Mouse (Mus musculus): Measurements from ENCODE around the gene Rnf213. TPM values are rescaled to one million over a fixed set of nuclear protein-coding genes. Genes with fewer than 3 reads are reported as not detected.

Gene Rnf213
- polyA plus RNA-seq, 1 experiment = 52.5 TPM

GRCm38 (mm10) chr11:119407381-119407780, 14.5 kb downstream of the Rnf213 start:
- H3K36me3 ChIP-seq (ENCODE audit: control insufficient read depth, insufficient read depth, low read length) = peaks cover 28% of the 10 kb centered on the region
- no peak for DNase-seq
- H3K4me1 ChIP-seq (replicated peaks; ENCODE audit: control insufficient read depth, insufficient read depth, low read length) = no peaks in the 10 kb centered on the region
- no peak overlapping the region for H3K27ac ChIP-seq (ENCODE audit: control insufficient read depth, insufficient read depth, low read length)
- WGBS = 99% methylated on average over 6 of the region's 6 CpGs
- TF ChIP-seq CTCF (IDR thresholded peaks at IDR 0.05; ENCODE audit: borderline replicate concordance, control insufficient read depth, extremely low read depth, insufficient read depth, low read length, poor library complexity) = no peak
- no peak for TF ChIP-seq POLR2A (IDR thresholded peaks at IDR 0.05; ENCODE audit: control insufficient read depth, extremely low read depth, insufficient read depth, low read length, poor library complexity)
- H3K4me3 ChIP-seq (ENCODE audit: control insufficient read depth, insufficient read depth, low read length) = no peak overlapping the region
- no peaks in the 10 kb centered on the region for H3K27me3 ChIP-seq (ENCODE audit: control insufficient read depth, insufficient read depth, low read length)

GRCm38 (mm10) chr11:119407977-119408376, 15.1 kb downstream of the Rnf213 start:
- Histone ChIP-seq H3K27me3 (ENCODE audit: control insufficient read depth, insufficient read depth, low read length) (no peaks in the 10 kb centered on the region), H3K36me3 (ENCODE audit: control insufficient read depth, insufficient read depth, low read length) (peaks cover 28% of the 10 kb centered on the region), H3K4me1 (replicated peaks; ENCODE audit: control insufficient read depth, insufficient read depth, low read length) (no peaks in the 10 kb centered on the region), H3K27ac (ENCODE audit: control insufficient read depth, insufficient read depth, low read length) (no peak overlapping the region), H3K4me3 (ENCODE audit: control insufficient read depth, insufficient read depth, low read length) (no peak overlapping the region)
- whole genome bisulfite sequencing = 70% methylated on average over 5 of the region's 5 CpGs
- DNase-seq = no peak
- no peak for TF ChIP-seq CTCF (IDR thresholded peaks at IDR 0.05; ENCODE audit: borderline replicate concordance, control insufficient read depth, extremely low read depth, insufficient read depth, low read length, poor library complexity)
- no peak for TF ChIP-seq POLR2A (IDR thresholded peaks at IDR 0.05; ENCODE audit: control insufficient read depth, extremely low read depth, insufficient read depth, low read length, poor library complexity)

GRCm38 (mm10) chr11:119419327-119420118, 26.6 kb downstream of the Rnf213 start:
- DNase-seq = no peak
- TF ChIP-seq POLR2A (IDR thresholded peaks at IDR 0.05; ENCODE audit: control insufficient read depth, extremely low read depth, insufficient read depth, low read length, poor library complexity) (no peak), CTCF (IDR thresholded peaks at IDR 0.05; ENCODE audit: borderline replicate concordance, control insufficient read depth, extremely low read depth, insufficient read depth, low read length, poor library complexity) (no peak)
- 35% methylated on average over 16 of the region's 16 CpGs for WGBS
- Histone ChIP-seq H3K36me3 (ENCODE audit: control insufficient read depth, insufficient read depth, low read length) (peaks cover 27% of the 10 kb centered on the region; the same call in 1 of the 2 replicates), H3K27me3 (ENCODE audit: control insufficient read depth, insufficient read depth, low read length) (no peaks in the 10 kb centered on the region), H3K4me1 (replicated peaks; ENCODE audit: control insufficient read depth, insufficient read depth, low read length) (peaks cover 18% of the 10 kb centered on the region), H3K27ac (ENCODE audit: control insufficient read depth, insufficient read depth, low read length) (no peak overlapping the region), H3K4me3 (ENCODE audit: control insufficient read depth, insufficient read depth, low read length) (no peak overlapping the region)

- Histone ChIP-seq H3K27me3 (ENCODE audit: control insufficient read depth, insufficient read depth, low read length) (no peaks in the 10 kb centered on the region), H3K27ac (ENCODE audit: control insufficient read depth, insufficient read depth, low read length) (peak overlapping the region; percentile 58; the same call in 1 of the 2 replicates), H3K4me3 (ENCODE audit: control insufficient read depth, insufficient read depth, low read length) (no peak overlapping the region), H3K36me3 (ENCODE audit: control insufficient read depth, insufficient read depth, low read length) (peaks cover 23% of the 10 kb centered on the region; the same call in 1 of the 2 replicates), H3K4me1 (replicated peaks; ENCODE audit: control insufficient read depth, insufficient read depth, low read length) (peaks cover 18% of the 10 kb centered on the region)
- DNase-seq = no peak
- WGBS = 46% methylated on average over 5 of the region's 5 CpGs
- TF ChIP-seq CTCF (IDR thresholded peaks at IDR 0.05; ENCODE audit: borderline replicate concordance, control insufficient read depth, extremely low read depth, insufficient read depth, low read length, poor library complexity) (no peak), POLR2A (IDR thresholded peaks at IDR 0.05; ENCODE audit: control insufficient read depth, extremely low read depth, insufficient read depth, low read length, poor library complexity) (no peak)
These were observed 27.5 kb downstream of the Rnf213 start for GRCm38 (mm10) chr11:119420426-119420825.

GRCm38 (mm10) chr11:119427431-119427830, 34.5 kb downstream of the Rnf213 start:
- H3K27me3 ChIP-seq (ENCODE audit: control insufficient read depth, insufficient read depth, low read length) = no peaks in the 10 kb centered on the region
- peak; percentile 31 for DNase-seq
- peaks cover 9% of the 10 kb centered on the region; the same call in 1 of the 2 replicates for H3K36me3 ChIP-seq (ENCODE audit: control insufficient read depth, insufficient read depth, low read length)
- WGBS = 44% methylated on average over 6 of the region's 6 CpGs
- H3K4me3 ChIP-seq (ENCODE audit: control insufficient read depth, insufficient read depth, low read length) = no peak overlapping the region
- peak overlapping the region; percentile 92 for H3K27ac ChIP-seq (ENCODE audit: control insufficient read depth, insufficient read depth, low read length)
- TF ChIP-seq CTCF (IDR thresholded peaks at IDR 0.05; ENCODE audit: borderline replicate concordance, control insufficient read depth, extremely low read depth, insufficient read depth, low read length, poor library complexity) (no peak), POLR2A (IDR thresholded peaks at IDR 0.05; ENCODE audit: control insufficient read depth, extremely low read depth, insufficient read depth, low read length, poor library complexity) (no peak)
- H3K4me1 ChIP-seq (replicated peaks; ENCODE audit: control insufficient read depth, insufficient read depth, low read length) = peaks cover 16% of the 10 kb centered on the region

GRCm38 (mm10) chr11:119427986-119428385, 35.1 kb downstream of the Rnf213 start:
- peaks cover 16% of the 10 kb centered on the region for H3K4me1 ChIP-seq (replicated peaks; ENCODE audit: control insufficient read depth, insufficient read depth, low read length)
- H3K36me3 ChIP-seq (ENCODE audit: control insufficient read depth, insufficient read depth, low read length) = peaks cover 6% of the 10 kb centered on the region; the same call in 1 of the 2 replicates
- TF ChIP-seq CTCF (IDR thresholded peaks at IDR 0.05; ENCODE audit: borderline replicate concordance, control insufficient read depth, extremely low read depth, insufficient read depth, low read length, poor library complexity) (no peak), POLR2A (IDR thresholded peaks at IDR 0.05; ENCODE audit: control insufficient read depth, extremely low read depth, insufficient read depth, low read length, poor library complexity) (no peak)
- H3K27ac ChIP-seq (ENCODE audit: control insufficient read depth, insufficient read depth, low read length) = peak overlapping the region; percentile 92
- no peaks in the 10 kb centered on the region for H3K27me3 ChIP-seq (ENCODE audit: control insufficient read depth, insufficient read depth, low read length)
- H3K4me3 ChIP-seq (ENCODE audit: control insufficient read depth, insufficient read depth, low read length) = no peak overlapping the region
- 86% methylated on average over 5 of the region's 5 CpGs for WGBS
- DNase-seq = peak; percentile 32

Measured in thymus, adult 2 months (tissue).